Mouse (Mus musculus) lung, embryonic 15.5 days (tissue): Measurements from ENCODE around the gene Serinc4. TPM values are rescaled to one million over a fixed set of nuclear protein-coding genes. Genes with fewer than 3 reads are reported as not detected.
"Not testable (repeated sequence)": the region's sequence is repeated elsewhere in the genome, so short reads cannot be mapped to it uniquely, and the experiment has no call there.

ENCODE experiments used
- ATAC-seq: fragments of 200-750 bp; cut with Nextera tagmentation; 2 replicates; pipeline ENCODE4 v1.8.0; 2017; ENCODE audit warnings: moderate number of reproducible peaks, borderline replicate concordance; ENCODE audit not compliant: low FRiP score, low TSS enrichment; ENCODE audit errors: extremely low read depth
- H3K27ac ChIP-seq: fragments of 300-500 bp; sonication (generic); 2 replicates; pipeline ENCODE4 v1.5.1; 2015; ENCODE audit warnings: moderate library complexity, mild to moderate bottlenecking, inconsistent platforms
- H3K27me3 ChIP-seq: fragments of 300-500 bp; sonication (generic); 2 replicates; pipeline ENCODE4 v1.6.1; 2015; ENCODE audit warnings: inconsistent platforms
- H3K36me3 ChIP-seq: fragments of 300-500 bp; sonication (generic); 2 replicates; pipeline ENCODE4 v1.6.1; 2015; ENCODE audit warnings: inconsistent platforms
- H3K4me1 ChIP-seq: fragments of 300-500 bp; sonication (generic); 2 replicates; pipeline ENCODE4 v1.6.1; 2015; ENCODE audit warnings: inconsistent platforms
- H3K4me2 ChIP-seq: fragments of 300-500 bp; sonication (generic); 2 replicates; pipeline ENCODE4 v1.6.1; 2015; ENCODE audit warnings: inconsistent platforms, mild to moderate bottlenecking, moderate library complexity
- H3K4me3 ChIP-seq: fragments of 300-500 bp; sonication (generic); 2 replicates; pipeline ENCODE4 v1.5.1; 2015; ENCODE audit warnings: mild to moderate bottlenecking, inconsistent platforms
- H3K9ac ChIP-seq: fragments of 300-500 bp; sonication (generic); 2 replicates; pipeline ENCODE4 v1.6.1; 2015; ENCODE audit warnings: inconsistent platforms
- H3K9me3 ChIP-seq: fragments of 300-500 bp; sonication (generic); 2 replicates; pipeline ENCODE4 v1.6.1; 2016; ENCODE audit warnings: inconsistent platforms
- WGBS: fragments of 180-500 bp; shearing (Covaris S2); methylation state at CpG from one replicate; pipeline ENCODE4 v1.1.7; 2015; 5-methylcytosine and 5-hydroxymethylcytosine counted together
- polyA plus RNA-seq: library from polyadenylated mRNA; unstranded; fragments of >200 nt; fragmentation: Nextera tagmentation; extraction: Ambion mirVana; gene quantifications from 2 replicates; pipeline ENCODE4 v1.2.1, GENCODE M21; 2015

Gene Serinc4
- polyA plus RNA-seq, 1 experiment from 2014 or later = 0.07 TPM

GRCm38 (mm10) chr2:121468982-121469381 lies 12.4 kb upstream of the Serinc4 start:
- not testable (repeated sequence) for ATAC-seq, H3K4me1 ChIP-seq, H3K4me3 ChIP-seq, H3K27me3 ChIP-seq, H3K9me3 ChIP-seq, H3K9ac ChIP-seq, H3K36me3 ChIP-seq, H3K4me2 ChIP-seq, H3K27ac ChIP-seq
- 48% methylated on average over 3 of the region's 6 CpGs for WGBS

GRCm38 (mm10) chr2:121460071-121460470 lies 3.5 kb upstream of the Serinc4 start:
- no peak overlapping the region for H3K27ac ChIP-seq
- no peak overlapping the region for H3K4me3 ChIP-seq
- peaks cover 15% of the 10 kb centered on the region for H3K4me1 ChIP-seq
- 51% methylated on average over 2 of the region's 2 CpGs for WGBS
- no peaks in the 10 kb centered on the region for H3K27me3 ChIP-seq
- ATAC-seq = no peak
- no peaks in the 10 kb centered on the region for H3K9me3 ChIP-seq
- peaks cover 20% of the 10 kb centered on the region; the same call in 1 of the 2 replicates for H3K36me3 ChIP-seq
- H3K4me2 ChIP-seq = no peak overlapping the region
- H3K9ac ChIP-seq = no peak overlapping the region

DNA sequence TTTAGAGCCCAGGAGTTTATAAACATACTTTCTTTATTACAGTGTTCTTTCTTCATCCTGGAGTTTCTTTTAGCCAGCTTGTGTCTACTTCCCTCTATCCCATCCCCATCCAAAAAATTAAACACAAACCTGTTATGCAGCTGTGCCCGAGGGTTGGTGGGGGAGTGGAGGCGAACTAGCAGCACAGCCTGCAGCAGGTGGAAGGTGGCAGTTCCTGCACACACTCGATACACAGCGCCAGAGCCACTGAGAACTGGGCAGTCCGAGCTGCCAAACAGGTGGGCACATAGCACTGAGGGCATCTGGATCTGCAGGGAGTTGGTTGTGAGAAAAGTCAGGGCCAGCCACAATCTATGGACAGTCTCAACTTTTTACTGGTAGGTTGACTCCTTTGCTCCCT lies 1.0 kb downstream of the Serinc4 start:
- 74% methylated on average over 5 of the region's 5 CpGs for WGBS
- H3K9me3 ChIP-seq = no peaks in the 10 kb centered on the region
- no peak for ATAC-seq
- H3K36me3 ChIP-seq = peaks cover 42% of the 10 kb centered on the region
- H3K9ac ChIP-seq = no peak overlapping the region
- H3K27ac ChIP-seq = no peak overlapping the region
- H3K27me3 ChIP-seq = no peaks in the 10 kb centered on the region
- H3K4me2 ChIP-seq = no peak overlapping the region
- no peak overlapping the region for H3K4me3 ChIP-seq
- H3K4me1 ChIP-seq = peaks cover 28% of the 10 kb centered on the region

GRCm38 (mm10) chr2:121453917-121454316 lies 2.7 kb downstream of the Serinc4 start:
- Histone ChIP-seq H3K36me3 (peaks cover 30% of the 10 kb centered on the region), H3K4me2 (no peak overlapping the region), H3K9ac (no peak overlapping the region), H3K4me1 (peaks cover 32% of the 10 kb centered on the region), H3K27me3 (no peaks in the 10 kb centered on the region), H3K4me3 (no peak overlapping the region), H3K9me3 (no peaks in the 10 kb centered on the region), H3K27ac (no peak overlapping the region)
- whole genome bisulfite sequencing = 77% methylated on average over 6 of the region's 6 CpGs
- ATAC-seq = no peak

GRCm38 (mm10) chr2:121452990-121453389 lies 3.6 kb downstream of the Serinc4 start, which contains the start of gene Hypk:
Gene Hypk, plus strand, starts transcription at chr2:121453290.
- Histone ChIP-seq H3K9ac (no peak within 1 kb of the TSS; the same call in 1 of the 2 replicates), H3K4me2 (no peak within 1 kb of the TSS), H3K36me3 (peaks cover 23% of the 10 kb centered on the region), H3K27me3 (no peaks in the 10 kb centered on the region), H3K9me3 (no peaks in the 10 kb centered on the region), H3K27ac (no peak within 1 kb of the TSS), H3K4me3 (no peak within 1 kb of the TSS), H3K4me1 (peaks cover 30% of the 10 kb centered on the region)
- no peak for ATAC-seq
- 49% methylated on average over 4 of the region's 4 CpGs for WGBS

- H3K27me3 ChIP-seq = no peaks in the 10 kb centered on the region
- H3K9me3 ChIP-seq = no peaks in the 10 kb centered on the region
- H3K4me1 ChIP-seq = peaks cover 31% of the 10 kb centered on the region
- WGBS = 68% methylated on average over 4 of the region's 4 CpGs
- ATAC-seq = no peak
- no peak overlapping the region; the same call in 1 of the 2 replicates for H3K9ac ChIP-seq
- H3K36me3 ChIP-seq = peaks cover 23% of the 10 kb centered on the region
- H3K4me3 ChIP-seq = no peak overlapping the region
- no peak overlapping the region for H3K27ac ChIP-seq
- no peak overlapping the region for H3K4me2 ChIP-seq
Observed at GRCm38 (mm10) chr2:121452361-121452760, 4.2 kb downstream of the Serinc4 start.

DNA sequence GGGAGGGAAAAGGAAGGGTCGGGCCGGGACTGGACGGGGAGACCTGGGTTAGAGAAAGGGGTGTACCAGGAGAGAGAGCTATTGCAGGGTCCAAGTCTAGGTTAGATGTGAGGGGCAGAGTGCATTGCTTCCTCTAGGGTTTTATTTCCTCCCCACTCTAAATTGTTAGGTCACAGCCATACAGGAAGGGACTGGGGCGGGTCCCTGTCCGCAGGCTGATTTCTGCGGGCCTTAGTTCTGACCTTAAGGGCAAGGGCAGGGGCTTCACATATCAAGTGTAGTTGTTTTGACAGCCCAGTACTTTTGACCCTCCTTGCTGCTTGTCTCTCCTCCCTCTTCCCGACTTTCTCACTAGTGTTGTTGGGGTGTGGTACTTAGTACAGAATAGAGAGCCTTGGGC lies 6.5 kb downstream of the Serinc4 start:
- H3K4me1 ChIP-seq = peaks cover 24% of the 10 kb centered on the region
- peak overlapping the region; percentile 60 for H3K4me2 ChIP-seq
- peak overlapping the region; percentile 96 for H3K9ac ChIP-seq
- H3K27ac ChIP-seq = peak overlapping the region; percentile 94
- no peak for ATAC-seq
- WGBS = 1% methylated on average over 7 of the region's 7 CpGs
- peak overlapping the region; percentile 96 for H3K4me3 ChIP-seq
- H3K36me3 ChIP-seq = peaks cover 21% of the 10 kb centered on the region
- H3K9me3 ChIP-seq = no peaks in the 10 kb centered on the region
- no peaks in the 10 kb centered on the region for H3K27me3 ChIP-seq

GRCm38 (mm10) chr2:121449545-121450011 lies 7.0 kb downstream of the Serinc4 start:
- peak overlapping the region; percentile 96 for H3K9ac ChIP-seq
- WGBS = under 1% methylated on average over 53 of the region's 54 CpGs
- ATAC-seq = peak; percentile 56; the same call in 1 of the 2 replicates

DNA sequence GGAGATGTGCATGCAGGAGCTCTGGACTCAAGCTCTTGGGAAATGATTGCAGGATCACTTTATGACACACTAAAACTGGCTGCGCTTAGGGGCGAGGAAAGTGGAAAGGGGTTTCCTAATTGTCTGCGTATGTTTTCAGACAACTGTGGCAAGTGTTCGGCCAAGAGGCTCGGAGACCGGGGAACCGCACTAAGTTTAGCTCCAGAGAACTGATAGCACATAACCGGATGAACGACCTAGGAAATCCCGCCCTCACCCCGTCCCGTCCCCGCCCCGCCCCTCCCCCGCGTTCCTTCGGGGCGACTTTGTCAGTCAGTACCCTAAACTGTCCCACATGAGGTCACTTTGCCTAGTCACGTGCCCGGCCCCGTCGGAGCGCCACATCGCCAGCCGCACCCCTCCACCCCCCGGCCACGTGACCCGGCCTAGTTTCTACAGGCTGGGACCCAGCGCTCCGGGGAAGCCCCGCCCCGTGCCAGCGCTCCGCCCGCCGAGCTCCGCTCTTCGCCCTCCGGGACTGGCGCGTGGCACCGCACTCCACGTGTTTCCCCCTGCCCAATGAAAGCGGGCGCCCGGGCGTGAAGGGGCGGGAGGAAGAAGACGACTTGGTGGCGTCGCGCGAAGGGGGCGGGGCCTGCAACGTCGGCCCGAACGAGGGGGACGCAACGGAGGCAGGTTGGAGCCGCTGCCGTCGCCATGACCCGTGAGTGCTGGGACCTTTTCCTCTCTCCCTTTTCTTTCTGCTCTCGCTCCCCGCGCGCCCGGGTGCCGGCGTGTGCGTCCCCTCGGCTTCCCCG lies 7.6 kb downstream of the Serinc4 start, which contains the start of gene Serf2:
Serf2 (plus strand) TSS at position 457 of the 797 bp plus-strand sequence.
- peak within 1 kb of the TSS; percentile 84 for H3K4me2 ChIP-seq
- H3K4me1 ChIP-seq = peaks cover 24% of the 10 kb centered on the region
- peaks cover 19% of the 10 kb centered on the region for H3K36me3 ChIP-seq
- under 1% methylated on average over 55 of the region's 74 CpGs for WGBS
- peak within 1 kb of the TSS; percentile 96 for H3K27ac ChIP-seq
- H3K4me3 ChIP-seq = peak within 1 kb of the TSS; percentile 96
- H3K9me3 ChIP-seq = no peaks in the 10 kb centered on the region
- ATAC-seq = peak; percentile 98
- peak within 1 kb of the TSS; percentile 96 for H3K9ac ChIP-seq
- no peaks in the 10 kb centered on the region for H3K27me3 ChIP-seq

More at GRCm38 (mm10) chr2:121449545-121450011, 7.0 kb downstream of the Serinc4 start:
- Histone ChIP-seq H3K4me3 (peak overlapping the region; percentile 96), H3K4me2 (peak overlapping the region; percentile 60), H3K36me3 (peaks cover 19% of the 10 kb centered on the region), H3K27me3 (no peaks in the 10 kb centered on the region), H3K4me1 (peaks cover 24% of the 10 kb centered on the region), H3K27ac (peak overlapping the region; percentile 94), H3K9me3 (no peaks in the 10 kb centered on the region)

DNA sequence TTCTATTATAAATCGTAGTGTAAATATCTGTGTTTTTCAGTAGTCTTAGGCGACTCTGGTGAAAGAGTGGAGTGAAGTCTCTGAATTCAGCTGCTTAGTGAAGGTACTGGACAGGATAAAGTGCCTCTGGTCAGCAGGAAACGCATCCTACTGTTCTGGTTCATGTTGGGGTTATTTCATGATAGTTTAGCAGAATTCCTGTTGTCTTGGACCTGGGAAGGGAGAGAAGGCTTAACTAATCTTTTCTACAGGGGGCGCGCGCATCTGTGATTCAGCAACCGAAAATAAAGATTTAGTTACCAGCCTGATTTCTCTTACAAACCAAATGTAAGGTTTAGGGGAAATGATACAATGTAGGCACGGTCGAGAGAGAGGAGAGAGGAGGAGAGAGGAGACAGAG lies 8.4 kb downstream of the Serinc4 start:
- H3K4me3 ChIP-seq = peak overlapping the region; percentile 96
- H3K36me3 ChIP-seq = peaks cover 17% of the 10 kb centered on the region
- H3K9ac ChIP-seq = peak overlapping the region; percentile 42
- H3K4me2 ChIP-seq = peak overlapping the region; percentile 84
- H3K27me3 ChIP-seq = no peaks in the 10 kb centered on the region
- H3K9me3 ChIP-seq = no peaks in the 10 kb centered on the region
- peaks cover 26% of the 10 kb centered on the region for H3K4me1 ChIP-seq
- peak overlapping the region; percentile 96 for H3K27ac ChIP-seq
- 10% methylated on average over 9 of the region's 9 CpGs for WGBS
- ATAC-seq = no peak

- Histone ChIP-seq H3K36me3 (peaks cover 5% of the 10 kb centered on the region), H3K4me1 (peaks cover 32% of the 10 kb centered on the region), H3K4me3 (no peak overlapping the region), H3K9ac (no peak overlapping the region), H3K9me3 (no peaks in the 10 kb centered on the region), H3K4me2 (no peak overlapping the region), H3K27me3 (peaks cover 1% of the 10 kb centered on the region; the same call in 1 of the 2 replicates), H3K27ac (no peak overlapping the region)
- ATAC-seq = no peak
- WGBS = 81% methylated on average over 3 of the region's 3 CpGs
Observed at GRCm38 (mm10) chr2:121447006-121447405, 9.6 kb downstream of the Serinc4 start.

DNA sequence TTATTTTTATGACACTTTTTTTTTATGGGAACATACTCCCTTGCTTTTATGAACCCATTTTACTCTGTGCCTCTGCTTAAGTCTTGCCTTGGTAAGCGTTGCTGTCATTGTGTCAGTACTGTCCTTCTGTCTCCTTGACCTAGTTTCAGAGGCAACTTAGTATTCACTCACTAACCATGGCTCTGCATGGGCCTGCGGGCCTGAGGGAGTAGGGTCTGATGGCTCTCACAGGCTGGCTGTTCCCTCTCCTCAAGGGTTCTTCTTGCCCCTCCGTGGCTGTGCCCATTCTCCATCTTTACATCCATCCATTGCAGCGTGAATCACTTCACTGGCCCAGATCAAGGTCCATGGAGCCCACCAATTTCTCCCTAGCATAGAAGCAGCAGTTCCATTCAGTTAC lies 10.1 kb downstream of the Serinc4 start:
- Histone ChIP-seq H3K4me1 (peaks cover 36% of the 10 kb centered on the region), H3K9ac (no peak overlapping the region), H3K27ac (no peak overlapping the region), H3K4me3 (no peak overlapping the region), H3K36me3 (peaks cover 4% of the 10 kb centered on the region), H3K4me2 (no peak overlapping the region), H3K27me3 (peaks cover 4% of the 10 kb centered on the region; the same call in 1 of the 2 replicates), H3K9me3 (no peaks in the 10 kb centered on the region)
- WGBS = 74% methylated on average over 4 of the region's 4 CpGs
- no peak for ATAC-seq
